Mouse (Mus musculus): ENCODE measurements around the gene Rabep1. TPM values are rescaled to one million over a fixed set of nuclear protein-coding genes. Genes with fewer than 3 reads are reported as not detected.

Rabep1 gene
- polyA plus RNA-seq, 1 experiment from 2014 or later, result 55.8 TPM

- no peak overlapping the region for H3K4me2 ChIP-seq (ENCODE audit: low read depth, low read length)
- H3K4me3 ChIP-seq (ENCODE audit: low read length), result no peak overlapping the region
- ATAC-seq, result no peak
- H3K36me3 ChIP-seq (ENCODE audit: control insufficient read depth, insufficient read depth, low read length), result peaks cover 9% of the 10 kb centered on the region
- no peaks in the 10 kb centered on the region for H3K9me3 ChIP-seq (ENCODE audit: control insufficient read depth, low read length)
- H3K27me3 ChIP-seq (replicated peaks; ENCODE audit: control insufficient read depth, insufficient read depth, low read length), result no peaks in the 10 kb centered on the region
- H3K4me1 ChIP-seq (ENCODE audit: control insufficient read depth, insufficient read depth, low read length), result no peaks in the 10 kb centered on the region
- H3K27ac ChIP-seq (ENCODE audit: low read length), result no peak overlapping the region
- H3K9ac ChIP-seq (ENCODE audit: low read depth, low read length), result no peak overlapping the region
- 72% methylated on average over 4 of the region's 4 CpGs for WGBS
Observed at GRCm38 (mm10) chr11:70973947-70974346, 129.4 kb downstream of the Rabep1 start.

- H3K4me2 ChIP-seq (ENCODE audit: low read depth, low read length), result no peak overlapping the region
- ATAC-seq, result no peak
- H3K36me3 ChIP-seq (ENCODE audit: control insufficient read depth, insufficient read depth, low read length), result peaks cover 11% of the 10 kb centered on the region
- H3K27me3 ChIP-seq (replicated peaks; ENCODE audit: control insufficient read depth, insufficient read depth, low read length), result no peaks in the 10 kb centered on the region
- 75% methylated on average over 2 of the region's 2 CpGs for WGBS
- no peaks in the 10 kb centered on the region for H3K4me1 ChIP-seq (ENCODE audit: control insufficient read depth, insufficient read depth, low read length)
- no peaks in the 10 kb centered on the region for H3K9me3 ChIP-seq (ENCODE audit: control insufficient read depth, low read length)
- no peak overlapping the region for H3K27ac ChIP-seq (ENCODE audit: low read length)
- H3K4me3 ChIP-seq (ENCODE audit: low read length), result no peak overlapping the region
- H3K9ac ChIP-seq (ENCODE audit: low read depth, low read length), result no peak overlapping the region
Observed at GRCm38 (mm10) chr11:70975193-70975592, 130.6 kb downstream of the Rabep1 start.

DNA sequence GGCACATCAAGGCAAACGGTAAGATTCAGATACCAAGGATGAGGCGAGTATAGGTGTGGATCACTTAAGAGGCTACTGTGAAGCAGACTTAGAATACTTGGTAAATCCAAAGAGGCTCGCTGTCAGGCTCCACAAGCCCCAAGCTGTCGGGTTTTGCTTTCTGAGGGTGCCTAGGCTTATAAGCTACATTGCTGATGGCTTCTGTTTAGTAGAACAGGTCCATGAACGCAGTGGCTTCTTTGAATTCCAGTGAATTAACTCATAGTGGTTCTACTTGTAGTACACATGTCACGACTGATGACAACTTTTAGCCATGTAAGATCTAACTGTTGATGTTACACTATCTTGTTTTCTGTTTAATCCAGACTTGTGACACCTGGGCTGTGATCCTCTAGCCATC, 132.7 kb downstream of the Rabep1 start:
- ATAC-seq, result no peak
- no peak overlapping the region for H3K4me2 ChIP-seq (ENCODE audit: low read depth, low read length)
- H3K4me3 ChIP-seq (ENCODE audit: low read length), result no peak overlapping the region
- no peak overlapping the region for H3K27ac ChIP-seq (ENCODE audit: low read length)
- H3K4me1 ChIP-seq (ENCODE audit: control insufficient read depth, insufficient read depth, low read length), result peaks cover 11% of the 10 kb centered on the region; the same call in 1 of the 2 replicates
- H3K36me3 ChIP-seq (ENCODE audit: control insufficient read depth, insufficient read depth, low read length), result peaks cover 13% of the 10 kb centered on the region
- no peak overlapping the region for H3K9ac ChIP-seq (ENCODE audit: low read depth, low read length)
- no peaks in the 10 kb centered on the region for H3K27me3 ChIP-seq (replicated peaks; ENCODE audit: control insufficient read depth, insufficient read depth, low read length)
- H3K9me3 ChIP-seq (ENCODE audit: control insufficient read depth, low read length), result no peaks in the 10 kb centered on the region
- 89% methylated on average over 6 of the region's 6 CpGs for WGBS

- WGBS, result 87% methylated on average over 6 of the region's 6 CpGs
- Histone ChIP-seq H3K4me2 (ENCODE audit: low read depth, low read length) (no peak overlapping the region), H3K27ac (ENCODE audit: low read length) (no peak overlapping the region), H3K4me3 (ENCODE audit: low read length) (no peak overlapping the region), H3K27me3 (replicated peaks; ENCODE audit: control insufficient read depth, insufficient read depth, low read length) (no peaks in the 10 kb centered on the region), H3K9me3 (ENCODE audit: control insufficient read depth, low read length) (no peaks in the 10 kb centered on the region), H3K4me1 (ENCODE audit: control insufficient read depth, insufficient read depth, low read length) (peaks cover 11% of the 10 kb centered on the region; the same call in 1 of the 2 replicates), H3K36me3 (ENCODE audit: control insufficient read depth, insufficient read depth, low read length) (peaks cover 13% of the 10 kb centered on the region), H3K9ac (ENCODE audit: low read depth, low read length) (no peak overlapping the region)
- ATAC-seq, result no peak
Observed at GRCm38 (mm10) chr11:70980232-70980631, 135.7 kb downstream of the Rabep1 start.

GRCm38 (mm10) chr11:70980751-70981510, 136.4 kb downstream of the Rabep1 start:
- peaks cover 11% of the 10 kb centered on the region; the same call in 1 of the 2 replicates for H3K4me1 ChIP-seq (ENCODE audit: control insufficient read depth, insufficient read depth, low read length)
- ATAC-seq, result no peak
- H3K27me3 ChIP-seq (replicated peaks; ENCODE audit: control insufficient read depth, insufficient read depth, low read length), result no peaks in the 10 kb centered on the region
- no peaks in the 10 kb centered on the region for H3K9me3 ChIP-seq (ENCODE audit: control insufficient read depth, low read length)
- 92% methylated on average over 14 of the region's 14 CpGs for WGBS
- peak overlapping the region; percentile 57; the same call in 1 of the 2 replicates for H3K4me2 ChIP-seq (ENCODE audit: low read depth, low read length)
- H3K9ac ChIP-seq (ENCODE audit: low read depth, low read length), result no peak overlapping the region
- peak overlapping the region; percentile 98 for H3K4me3 ChIP-seq (ENCODE audit: low read length)
- no peak overlapping the region for H3K27ac ChIP-seq (ENCODE audit: low read length)
- H3K36me3 ChIP-seq (ENCODE audit: control insufficient read depth, insufficient read depth, low read length), result peaks cover 13% of the 10 kb centered on the region

DNA sequence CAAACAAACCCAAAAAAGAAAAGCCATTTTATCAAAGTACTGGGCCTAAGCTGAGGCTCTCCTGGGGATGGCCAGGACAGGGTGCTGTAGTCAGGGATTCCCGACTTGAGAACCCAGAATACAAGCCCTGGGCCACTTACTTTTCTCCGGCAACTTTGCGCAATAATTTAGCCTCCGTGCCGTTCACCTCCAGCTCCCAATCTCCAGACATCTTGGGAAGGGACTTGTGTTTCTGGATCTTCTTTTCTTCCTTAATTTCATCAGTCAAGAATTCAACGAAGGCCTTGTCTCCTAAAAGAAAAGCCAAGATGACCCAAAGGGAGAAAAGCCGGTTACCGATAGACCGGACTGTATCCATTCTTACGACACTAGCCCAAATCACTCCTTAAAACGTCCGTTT, 137.5 kb downstream of the Rabep1 start:
- no peak overlapping the region for H3K27ac ChIP-seq (ENCODE audit: low read length)
- ATAC-seq, result no peak

GRCm38 (mm10) chr11:70982557-70983228, 138.1 kb downstream of the Rabep1 start, which contains the start of gene C1qbp:
TSS of gene C1qbp (minus strand) at chr11:70983026.
- H3K27me3 ChIP-seq (replicated peaks; ENCODE audit: control insufficient read depth, insufficient read depth, low read length), result no peaks in the 10 kb centered on the region
- H3K36me3 ChIP-seq (ENCODE audit: control insufficient read depth, insufficient read depth, low read length), result peaks cover 6% of the 10 kb centered on the region
- H3K4me2 ChIP-seq (ENCODE audit: low read depth, low read length), result peak within 1 kb of the TSS; percentile 57
- no peaks in the 10 kb centered on the region for H3K9me3 ChIP-seq (ENCODE audit: control insufficient read depth, low read length)
- H3K4me3 ChIP-seq (ENCODE audit: low read length), result peak within 1 kb of the TSS; percentile 98
- peak; percentile 97 for ATAC-seq
- under 1% methylated on average over 62 of the region's 64 CpGs for WGBS
- peaks cover 11% of the 10 kb centered on the region; the same call in 1 of the 2 replicates for H3K4me1 ChIP-seq (ENCODE audit: control insufficient read depth, insufficient read depth, low read length)
- H3K9ac ChIP-seq (ENCODE audit: low read depth, low read length), result peak within 1 kb of the TSS; percentile 96
- peak within 1 kb of the TSS; percentile 73 for H3K27ac ChIP-seq (ENCODE audit: low read length)

More for the DNA sequence above, 137.5 kb downstream of the Rabep1 start:
- Histone ChIP-seq H3K9me3 (ENCODE audit: control insufficient read depth, low read length) (no peaks in the 10 kb centered on the region), H3K9ac (ENCODE audit: low read depth, low read length) (peak overlapping the region; percentile 96), H3K36me3 (ENCODE audit: control insufficient read depth, insufficient read depth, low read length) (peaks cover 9% of the 10 kb centered on the region), H3K4me2 (ENCODE audit: low read depth, low read length) (peak overlapping the region; percentile 57), H3K4me3 (ENCODE audit: low read length) (peak overlapping the region; percentile 98), H3K27me3 (replicated peaks; ENCODE audit: control insufficient read depth, insufficient read depth, low read length) (no peaks in the 10 kb centered on the region), H3K4me1 (ENCODE audit: control insufficient read depth, insufficient read depth, low read length) (peaks cover 11% of the 10 kb centered on the region; the same call in 1 of the 2 replicates)
- 8% methylated on average over 12 of the region's 12 CpGs for WGBS

Other genes with a start within 250 kb of the Rabep1 start
- gene 4930544D05Rik, start 228.9 kb upstream of the Rabep1 start, polyA plus RNA-seq (2015; fragmentation: Nextera tagmentation; extraction: Ambion mirVana), result not detected in 2 replicates
- gene Chrne, start 225.6 kb upstream of the Rabep1 start, polyA plus RNA-seq (2015; fragmentation: Nextera tagmentation; extraction: Ambion mirVana), result 0.17 TPM in 1 of 2 replicates, not detected in the other
- 0.05 and 0.06 TPM in 2 replicates for gene Gp1ba, start 205.7 kb upstream of the Rabep1 start, polyA plus RNA-seq (2015; fragmentation: Nextera tagmentation; extraction: Ambion mirVana)
- gene Rnf167, start 197.5 kb upstream of the Rabep1 start, polyA plus RNA-seq (2015; fragmentation: Nextera tagmentation; extraction: Ambion mirVana), result 121 and 123 TPM in 2 replicates
- gene Slc25a11, start 197.3 kb upstream of the Rabep1 start, polyA plus RNA-seq (2015; fragmentation: Nextera tagmentation; extraction: Ambion mirVana), result 215 and 216 TPM in 2 replicates
- gene Pfn1, start 190.1 kb upstream of the Rabep1 start, polyA plus RNA-seq (2015; fragmentation: Nextera tagmentation; extraction: Ambion mirVana), result 2,307 and 2,326 TPM in 2 replicates
- 12.8 and 13.5 TPM in 2 replicates for gene Eno3, start 187.6 kb upstream of the Rabep1 start, polyA plus RNA-seq (2015; fragmentation: Nextera tagmentation; extraction: Ambion mirVana)
- 132 and 159 TPM in 2 replicates for gene Spag7, start 175.4 kb upstream of the Rabep1 start, polyA plus RNA-seq (2015; fragmentation: Nextera tagmentation; extraction: Ambion mirVana)
- gene Camta2, start 156.7 kb upstream of the Rabep1 start, polyA plus RNA-seq (2015; fragmentation: Nextera tagmentation; extraction: Ambion mirVana), result 14.2 and 14.4 TPM in 2 replicates
- gene Inca1, start 144.6 kb upstream of the Rabep1 start, polyA plus RNA-seq (2015; fragmentation: Nextera tagmentation; extraction: Ambion mirVana), result 1.4 and 1.8 TPM in 2 replicates
- 2.3 and 2.8 TPM in 2 replicates for gene Kif1c, start 144.2 kb upstream of the Rabep1 start, polyA plus RNA-seq (2015; fragmentation: Nextera tagmentation; extraction: Ambion mirVana)
- gene Zfp3, start 80.6 kb upstream of the Rabep1 start, polyA plus RNA-seq (2015; fragmentation: Nextera tagmentation; extraction: Ambion mirVana), result 4.8 and 5.3 TPM in 2 replicates
- gene Scimp, start 32.2 kb upstream of the Rabep1 start, polyA plus RNA-seq (2015; fragmentation: Nextera tagmentation; extraction: Ambion mirVana), result 0.37 and 1.0 TPM in 2 replicates
- 86.4 and 92.2 TPM in 2 replicates for gene Nup88, start 125.2 kb downstream of the Rabep1 start, polyA plus RNA-seq (2015; fragmentation: Nextera tagmentation; extraction: Ambion mirVana)
- 59.1 and 61.5 TPM in 2 replicates for gene Rpain, start 125.4 kb downstream of the Rabep1 start, polyA plus RNA-seq (2015; fragmentation: Nextera tagmentation; extraction: Ambion mirVana)
- gene C1qbp, start 138.2 kb downstream of the Rabep1 start, polyA plus RNA-seq (2015; fragmentation: Nextera tagmentation; extraction: Ambion mirVana), result 331 and 372 TPM in 2 replicates
- gene Dhx33, start 159.7 kb downstream of the Rabep1 start, polyA plus RNA-seq (2015; fragmentation: Nextera tagmentation; extraction: Ambion mirVana), result 12.2 and 13.9 TPM in 2 replicates
- gene Mis12, start 174.8 kb downstream of the Rabep1 start, polyA plus RNA-seq (2015; fragmentation: Nextera tagmentation; extraction: Ambion mirVana), result 27.9 and 35.2 TPM in 2 replicates
- 65.8 and 66.4 TPM in 2 replicates for gene Derl2, start 175.1 kb downstream of the Rabep1 start, polyA plus RNA-seq (2015; fragmentation: Nextera tagmentation; extraction: Ambion mirVana)
- 45.2 and 51.0 TPM in 2 replicates for gene 6330403K07Rik, start 188.7 kb downstream of the Rabep1 start, polyA plus RNA-seq (2015; fragmentation: Nextera tagmentation; extraction: Ambion mirVana)

Measured in intestine, embryonic 16.5 days (tissue).